Mouse (Mus musculus): ENCODE results near the gene Tcf19.

GRCm38 (mm10) chr17:35554321-35554720, 37.7 kb upstream of the Tcf19 start:
- TF ChIP-seq CTCF (IDR thresholded peaks at IDR 0.05) = no peak
- TF ChIP-seq EP300 (IDR thresholded peaks at IDR 0.05) = no peak
